Mouse (Mus musculus) hindbrain, embryonic 14.5 days (tissue): ENCODE data around the gene Igsf9. TPM values are rescaled to one million over a fixed set of nuclear protein-coding genes. Genes with fewer than 3 reads are reported as not detected.

Source experiments
- ATAC-seq: fragments of 200-750 bp; cut with Nextera tagmentation; 2 replicates; pipeline ENCODE4 v1.8.0; 2017; ENCODE audit warnings: moderate number of reproducible peaks, mild to moderate bottlenecking, moderate TSS enrichment, moderate library complexity; ENCODE audit not compliant: low FRiP score
- DNase-seq: peaks from one replicate; pipeline ENCODE4 v3.0.0-alpha.2; 2015; ENCODE audit warnings: low spot score
- H3K27ac ChIP-seq: fragments of 300-500 bp; sonication (generic); 2 replicates; pipeline ENCODE4 v1.5.1; 2014; ENCODE audit warnings: mild to moderate bottlenecking, moderate library complexity
- H3K27me3 ChIP-seq: fragments of 300-500 bp; sonication (generic); 2 replicates; pipeline ENCODE4 v1.6.1; 2014; ENCODE audit warnings: mild to moderate bottlenecking, low read length, mixed read lengths; ENCODE audit not compliant: control insufficient read depth, insufficient read depth
- H3K36me3 ChIP-seq: fragments of 300-500 bp; sonication (generic); replicated peaks from 2 replicates; pipeline ENCODE4 v1.6.1; 2014; ENCODE audit not compliant: control insufficient read depth, insufficient read depth
- H3K4me1 ChIP-seq: fragments of 300-500 bp; sonication (generic); replicated peaks from 2 replicates; pipeline ENCODE4 v1.6.1; 2014; ENCODE audit warnings: antibody characterized with exemption, low read length, mixed read lengths; ENCODE audit not compliant: control insufficient read depth, insufficient read depth
- H3K4me2 ChIP-seq: fragments of 300-500 bp; sonication (generic); replicated peaks from 2 replicates; pipeline ENCODE4 v1.6.1; 2014; ENCODE audit warnings: mild to moderate bottlenecking, moderate library complexity
- H3K4me3 ChIP-seq: fragments of 300-500 bp; sonication (generic); replicated peaks from 2 replicates; pipeline ENCODE4 v1.5.1; 2014; ENCODE audit warnings: mild to moderate bottlenecking, low read length
- H3K9ac ChIP-seq: fragments of 300-500 bp; sonication (generic); 2 replicates; pipeline ENCODE4 v1.6.1; 2014
- H3K9me3 ChIP-seq: fragments of 300-500 bp; sonication (generic); 2 replicates; pipeline ENCODE4 v1.6.1; 2016; ENCODE audit warnings: low read length; ENCODE audit not compliant: control insufficient read depth
- WGBS: fragments of 180-500 bp; shearing (Covaris S2); extraction: QIAGEN DNeasy Blood & Tissue Kit; methylation state at CpG from one replicate; pipeline ENCODE4 v1.1.7; 2014; 5-methylcytosine and 5-hydroxymethylcytosine counted together
- polyA plus RNA-seq: library from polyadenylated mRNA; unstranded; fragments of >200 nt; fragmentation: Nextera tagmentation; extraction: Ambion mirVana; gene quantifications from 2 replicates; pipeline ENCODE4 v1.2.1, GENCODE M21; 2014

Igsf9 gene
- polyA plus RNA-seq, 1 experiment from 2014 or later = 28.5 TPM

- Histone ChIP-seq H3K9me3 (peaks cover 7% of the 10 kb centered on the region; the same call in 1 of the 2 replicates), H3K4me2 (no peak overlapping the region), H3K27me3 (no peaks in the 10 kb centered on the region), H3K4me3 (no peak overlapping the region), H3K36me3 (no peaks in the 10 kb centered on the region), H3K4me1 (peaks cover 10% of the 10 kb centered on the region), H3K27ac (no peak overlapping the region), H3K9ac (no peak overlapping the region)
- ATAC-seq (no peak), DNase-seq (no peak)
- 75% methylated on average over 6 of the region's 6 CpGs for WGBS
These were observed 38.1 kb downstream of the Igsf9 start for GRCm38 (mm10) chr1:172519644-172520043.

GRCm38 (mm10) chr1:172520576-172521440, 39.2 kb downstream of the Igsf9 start, which contains the start of gene Cfap45:
TSS of gene Cfap45 (plus strand) at chr1:172520801.
- WGBS = 5% methylated on average over 28 of the region's 28 CpGs
- no peaks in the 10 kb centered on the region for H3K27me3 ChIP-seq
- peak within 1 kb of the TSS; percentile 19 for H3K4me3 ChIP-seq
- H3K9ac ChIP-seq = peak within 1 kb of the TSS; percentile 14; the same call in 1 of the 2 replicates
- peak; percentile 89 for DNase-seq
- peaks cover 17% of the 10 kb centered on the region for H3K4me1 ChIP-seq
- no peak within 1 kb of the TSS for H3K27ac ChIP-seq
- H3K9me3 ChIP-seq = peaks cover 7% of the 10 kb centered on the region; the same call in 1 of the 2 replicates
- no peaks in the 10 kb centered on the region for H3K36me3 ChIP-seq
- peak; percentile 91 for ATAC-seq
- peak within 1 kb of the TSS; percentile 54 for H3K4me2 ChIP-seq

GRCm38 (mm10) chr1:172522524-172522923, 40.9 kb downstream of the Igsf9 start:
- Histone ChIP-seq H3K4me1 (peaks cover 16% of the 10 kb centered on the region), H3K27ac (no peak overlapping the region), H3K9ac (no peak overlapping the region), H3K4me3 (no peak overlapping the region), H3K9me3 (peaks cover 6% of the 10 kb centered on the region; the same call in 1 of the 2 replicates), H3K36me3 (no peaks in the 10 kb centered on the region), H3K27me3 (no peaks in the 10 kb centered on the region), H3K4me2 (no peak overlapping the region)
- ATAC-seq = no peak
- no peak for DNase-seq
- 70% methylated on average over 7 of the region's 7 CpGs for WGBS

- no peak overlapping the region for H3K9ac ChIP-seq
- no peak overlapping the region for H3K27ac ChIP-seq
- no peak overlapping the region for H3K4me2 ChIP-seq
- peaks cover 16% of the 10 kb centered on the region for H3K4me1 ChIP-seq
- no peaks in the 10 kb centered on the region for H3K9me3 ChIP-seq
- no peak for ATAC-seq
- H3K4me3 ChIP-seq = no peak overlapping the region
- 68% methylated on average over 12 of the region's 12 CpGs for WGBS
- DNase-seq = no peak
- H3K27me3 ChIP-seq = no peaks in the 10 kb centered on the region; the same call in 1 of the 2 replicates
- no peaks in the 10 kb centered on the region for H3K36me3 ChIP-seq
These were observed 42.1 kb downstream of the Igsf9 start for GRCm38 (mm10) chr1:172523699-172524101.

- no peak overlapping the region for H3K4me3 ChIP-seq
- WGBS = 34% methylated on average over 15 of the region's 15 CpGs
- no peaks in the 10 kb centered on the region for H3K9me3 ChIP-seq
- no peak overlapping the region for H3K27ac ChIP-seq
- no peaks in the 10 kb centered on the region for H3K36me3 ChIP-seq
- no peaks in the 10 kb centered on the region; the same call in 1 of the 2 replicates for H3K27me3 ChIP-seq
- DNase-seq (no peak), ATAC-seq (no peak)
- H3K4me2 ChIP-seq = peak overlapping the region; percentile 32; the same call in 1 of the 2 replicates
- no peak overlapping the region for H3K9ac ChIP-seq
- H3K4me1 ChIP-seq = peaks cover 16% of the 10 kb centered on the region
These were observed 43.6 kb downstream of the Igsf9 start for GRCm38 (mm10) chr1:172525027-172525764.

GRCm38 (mm10) chr1:172525971-172526370, 44.4 kb downstream of the Igsf9 start:
- H3K9ac ChIP-seq = no peak overlapping the region
- DNase-seq (no peak), ATAC-seq (no peak)
- H3K4me1 ChIP-seq = peaks cover 16% of the 10 kb centered on the region; the same call in 1 of the 2 replicates
- no peaks in the 10 kb centered on the region for H3K36me3 ChIP-seq
- H3K27ac ChIP-seq = no peak overlapping the region
- H3K9me3 ChIP-seq = no peaks in the 10 kb centered on the region
- no peaks in the 10 kb centered on the region; the same call in 1 of the 2 replicates for H3K27me3 ChIP-seq
- H3K4me2 ChIP-seq = no peak overlapping the region
- WGBS = 77% methylated on average over 7 of the region's 7 CpGs
- no peak overlapping the region for H3K4me3 ChIP-seq

- DNase-seq = no peak
- Histone ChIP-seq H3K9ac (no peak overlapping the region), H3K4me2 (no peak overlapping the region), H3K36me3 (no peaks in the 10 kb centered on the region), H3K27me3 (no peaks in the 10 kb centered on the region; the same call in 1 of the 2 replicates), H3K9me3 (no peaks in the 10 kb centered on the region), H3K4me3 (no peak overlapping the region), H3K4me1 (0 out of 2 replicates have a peak, but pooled peaks cover 10% of the 10 kb centered on the region), H3K27ac (no peak overlapping the region)
- no peak for ATAC-seq
- 80% methylated on average over 23 of the region's 23 CpGs for whole genome bisulfite sequencing
These were observed 44.9 kb downstream of the Igsf9 start for GRCm38 (mm10) chr1:172526380-172527081.

GRCm38 (mm10) chr1:172527431-172527830, 45.8 kb downstream of the Igsf9 start:
- ATAC-seq = no peak
- 96% methylated on average over 10 of the region's 10 CpGs for WGBS
- DNase-seq = no peak
- Histone ChIP-seq H3K9me3 (no peaks in the 10 kb centered on the region), H3K27me3 (no peaks in the 10 kb centered on the region; the same call in 1 of the 2 replicates), H3K9ac (no peak overlapping the region), H3K27ac (no peak overlapping the region), H3K4me1 (0 out of 2 replicates have a peak, but pooled peaks cover 16% of the 10 kb centered on the region), H3K4me3 (no peak overlapping the region), H3K36me3 (no peaks in the 10 kb centered on the region), H3K4me2 (no peak overlapping the region)
